Mouse (Mus musculus) bone marrow macrophage, adult 2 months (primary cell): ENCODE data around the gene Isca1. TPM values are rescaled to one million over a fixed set of nuclear protein-coding genes. Genes with fewer than 3 reads are reported as not detected.
"Not testable (repeated sequence)": the region's sequence is repeated elsewhere in the genome, so short reads cannot be mapped to it uniquely, and the experiment has no call there.

Experiments used
- H3K27ac ChIP-seq: 2 replicates; pipeline ENCODE4 v1.5.1; 2012; ENCODE audit warnings: low read depth, low read length; ENCODE audit not compliant: insufficient read depth
- H3K4me1 ChIP-seq: 2 replicates; pipeline ENCODE4 v1.6.1; 2012; ENCODE audit warnings: low read length; ENCODE audit not compliant: control insufficient read depth, insufficient read depth
- H3K4me3 ChIP-seq: 2 replicates; pipeline ENCODE4 v1.5.1; 2012; ENCODE audit warnings: mild to moderate bottlenecking, low read length, moderate library complexity; ENCODE audit not compliant: insufficient read depth
- CTCF ChIP-seq: IDR thresholded peaks from 2 replicates; pipeline ENCODE4 v1.5.1; 2012; ENCODE audit warnings: low read depth, mild to moderate bottlenecking, low read length, moderate library complexity
- POLR2A ChIP-seq: IDR thresholded peaks from 2 replicates; pipeline ENCODE4 v1.6.1; 2012; ENCODE audit warnings: mild to moderate bottlenecking, low read depth, low read length, borderline replicate concordance
- polyA plus RNA-seq: library from polyadenylated mRNA; stranded (reverse); fragments of >200 nt; gene quantifications from 2 replicates; pipeline ENCODE4 v1.2.4, GENCODE M21; 2012; ENCODE audit not compliant: missing spikeins, insufficient read depth, insufficient read length

Isca1 gene
- polyA plus RNA-seq, 1 experiment = 29.2 TPM

- H3K27ac ChIP-seq = no peak overlapping the region
Observed at GRCm38 (mm10) chr13:59750310-59750709, 19.3 kb downstream of the Isca1 start.

DNA sequence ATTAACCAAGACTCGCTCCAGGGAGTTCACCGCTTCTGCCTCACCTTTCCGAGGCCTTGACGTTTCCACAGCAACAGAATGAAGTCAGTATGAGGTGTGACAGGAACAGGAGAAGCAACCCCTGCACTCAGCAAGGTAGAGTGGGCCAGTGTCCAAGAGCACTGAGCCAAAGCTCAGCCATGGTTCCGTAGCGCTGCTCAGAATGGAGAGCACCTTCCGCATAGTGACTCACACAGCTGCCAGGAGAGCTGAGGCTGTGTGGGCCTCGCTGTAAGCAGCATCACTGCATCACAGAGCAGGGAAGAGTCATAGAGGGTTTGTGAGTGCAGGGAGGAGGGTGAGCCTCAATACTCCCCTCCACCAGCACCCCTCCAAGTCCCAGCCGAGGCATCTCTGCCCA, 22.9 kb downstream of the Isca1 start, which contains the start of gene 1700014D04Rik:
Gene 1700014D04Rik (minus strand): TSS at position 42 of the 400 bp plus-strand sequence.
- Histone ChIP-seq H3K27ac (no peak within 1 kb of the TSS), H3K4me3 (no peak within 1 kb of the TSS), H3K4me1 (no peaks in the 10 kb centered on the region)
- no peak for TF ChIP-seq CTCF
- TF ChIP-seq POLR2A = no peak

More at GRCm38 (mm10) chr13:59750310-59750709, 19.3 kb downstream of the Isca1 start:
- no peaks in the 10 kb centered on the region for H3K4me1 ChIP-seq
- H3K4me3 ChIP-seq = no peak overlapping the region
- TF ChIP-seq CTCF (no peak), POLR2A (no peak)

DNA sequence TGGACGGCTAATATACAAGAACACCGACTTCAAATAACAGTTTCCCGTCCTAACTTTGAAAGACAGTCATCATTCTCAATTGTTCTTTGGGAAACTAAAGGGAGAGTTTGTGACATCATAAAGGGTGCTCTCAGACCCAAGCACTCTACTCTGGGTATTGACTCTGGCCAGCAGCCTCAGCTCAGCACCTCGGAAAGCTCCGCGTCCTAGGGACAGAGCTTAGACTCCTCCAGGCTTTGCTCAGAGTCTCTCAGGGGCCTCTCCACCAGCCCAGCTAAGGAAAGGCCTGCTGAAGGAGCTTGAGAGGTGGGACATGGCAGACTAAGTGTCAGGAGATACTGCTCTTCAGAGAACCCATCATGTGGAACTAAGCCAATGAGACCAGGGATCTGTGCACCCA, 23.4 kb downstream of the Isca1 start:
- Histone ChIP-seq H3K4me1 (peaks cover 2% of the 10 kb centered on the region), H3K4me3 (no peak overlapping the region), H3K27ac (no peak overlapping the region)
- TF ChIP-seq POLR2A = no peak
- TF ChIP-seq CTCF = no peak

DNA sequence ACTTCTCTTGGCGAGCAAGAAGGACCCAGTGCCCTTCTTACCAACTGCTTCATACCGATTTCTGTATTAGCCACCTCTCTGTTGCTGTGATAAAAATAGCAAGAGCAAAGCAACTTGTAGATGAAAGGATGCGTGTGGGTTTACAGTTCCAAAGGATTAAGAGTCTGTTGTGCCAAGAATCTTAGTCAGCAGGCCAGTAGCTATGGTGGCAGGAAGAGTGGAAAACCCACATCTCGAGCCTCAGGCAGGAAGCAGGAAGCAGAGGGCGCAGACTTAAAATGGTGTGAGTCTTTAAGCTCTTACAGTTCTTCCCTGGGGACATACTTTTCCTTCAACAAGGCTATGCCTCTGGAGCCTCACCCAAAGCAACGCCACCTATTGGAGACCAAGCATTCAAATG, 24.1 kb downstream of the Isca1 start:
- Histone ChIP-seq H3K4me1 (peaks cover 2% of the 10 kb centered on the region), H3K27ac (no peak overlapping the region), H3K4me3 (no peak overlapping the region)
- TF ChIP-seq POLR2A (no peak), CTCF (no peak)

- TF ChIP-seq POLR2A = no peak
- no peak for TF ChIP-seq CTCF
- Histone ChIP-seq H3K27ac (no peak overlapping the region), H3K4me3 (no peak overlapping the region), H3K4me1 (peaks cover 2% of the 10 kb centered on the region)
Observed at GRCm38 (mm10) chr13:59741697-59742096, 27.9 kb downstream of the Isca1 start.

- Histone ChIP-seq H3K27ac (no peak overlapping the region), H3K4me1 (peaks cover 2% of the 10 kb centered on the region), H3K4me3 (no peak overlapping the region)
- TF ChIP-seq CTCF = no peak
- no peak for TF ChIP-seq POLR2A
Observed at GRCm38 (mm10) chr13:59741096-59741495, 28.5 kb downstream of the Isca1 start.

DNA sequence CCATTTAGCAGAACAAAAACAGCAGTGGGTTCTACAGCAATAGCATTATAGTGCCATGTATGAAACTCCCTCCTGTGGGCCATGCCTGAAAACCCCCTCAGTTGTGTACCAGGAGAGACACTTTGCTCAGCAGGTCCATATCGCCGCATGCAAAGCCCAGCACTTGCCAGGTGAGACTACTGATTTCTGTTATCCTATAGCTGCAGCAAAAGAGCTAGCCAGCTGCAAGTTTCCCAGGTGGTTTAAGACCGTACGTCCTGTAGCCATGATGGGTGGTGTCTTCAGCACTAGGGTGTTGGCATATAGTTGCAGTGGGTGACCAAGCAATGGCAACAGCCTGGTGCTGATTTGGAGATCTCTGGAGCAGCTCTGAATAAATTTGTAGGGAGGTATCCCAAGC, 30.2 kb downstream of the Isca1 start:
- H3K4me3 ChIP-seq = no peak overlapping the region
- H3K4me1 ChIP-seq = peaks cover 6% of the 10 kb centered on the region
- H3K27ac ChIP-seq = no peak overlapping the region
- TF ChIP-seq POLR2A = no peak
- TF ChIP-seq CTCF = no peak

DNA sequence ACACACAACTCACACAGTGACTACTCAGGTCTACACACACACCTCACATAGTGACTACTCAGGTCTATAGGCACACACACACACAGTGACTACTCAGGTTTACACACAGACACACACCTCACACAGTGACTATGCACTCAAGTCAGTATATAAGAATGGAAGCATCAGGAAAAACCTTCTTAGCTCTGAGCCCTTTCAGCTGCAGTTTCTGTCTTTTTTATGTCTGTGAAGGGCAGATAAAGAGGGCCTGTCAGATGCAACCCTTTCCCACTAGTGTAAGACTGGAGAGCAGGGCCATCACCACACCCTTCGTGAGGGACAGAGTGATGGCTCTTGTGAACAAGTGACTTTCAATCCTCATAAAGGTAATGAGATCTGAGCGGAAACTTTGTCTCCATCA, 31.2 kb downstream of the Isca1 start:
- no peak overlapping the region for H3K27ac ChIP-seq
- peaks cover 7% of the 10 kb centered on the region for H3K4me1 ChIP-seq
- no peak for TF ChIP-seq CTCF
- H3K4me3 ChIP-seq = no peak overlapping the region

DNA sequence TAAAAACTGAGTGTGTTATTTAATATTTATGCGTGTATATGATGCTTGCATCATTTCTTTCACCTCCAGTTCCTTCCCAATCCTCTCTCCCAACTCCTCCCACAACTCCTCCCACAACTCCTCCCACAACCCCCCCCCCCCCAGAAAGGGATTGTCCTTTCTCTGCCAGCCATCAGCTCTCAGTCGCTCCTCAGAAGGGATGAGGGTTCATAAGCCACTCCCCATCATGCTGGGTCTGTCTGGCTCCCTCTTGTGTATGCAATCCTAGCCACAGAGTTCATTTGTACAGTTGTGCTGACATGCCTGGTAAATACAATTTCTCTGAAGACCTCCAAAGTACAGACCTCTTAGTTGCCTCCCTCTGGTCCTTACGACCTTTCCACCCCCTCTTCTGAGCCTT, 34.4 kb downstream of the Isca1 start:
- Histone ChIP-seq H3K27ac (no peak overlapping the region), H3K4me1 (peaks cover 5% of the 10 kb centered on the region; the same call in 1 of the 2 replicates), H3K4me3 (no peak overlapping the region)
- no peak for TF ChIP-seq CTCF
- TF ChIP-seq POLR2A = no peak

DNA sequence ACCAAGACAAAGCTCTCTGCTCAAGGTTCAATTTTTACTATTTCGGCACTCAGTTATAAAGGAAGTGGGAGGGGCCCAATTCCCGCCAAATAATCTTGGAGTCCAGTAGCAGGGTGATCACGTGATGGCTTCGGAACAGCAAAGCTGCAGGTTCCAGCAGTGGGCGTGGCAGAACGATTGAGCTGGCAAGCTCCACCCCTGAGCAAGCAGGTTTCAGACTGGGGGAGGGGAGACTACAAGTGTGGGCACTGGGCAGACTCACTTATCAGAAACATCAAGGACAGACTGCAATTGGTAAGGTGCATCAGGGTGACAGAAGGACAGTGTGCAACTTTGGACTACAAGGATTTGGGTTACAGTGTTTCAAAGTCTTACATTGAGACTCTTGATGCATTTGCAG, 35.3 kb downstream of the Isca1 start:
- not testable (repeated sequence) for H3K4me3 ChIP-seq, H3K4me1 ChIP-seq, H3K27ac ChIP-seq

- TF ChIP-seq CTCF = no peak
- TF ChIP-seq POLR2A = no peak
- Histone ChIP-seq H3K4me3 (no peak overlapping the region), H3K4me1 (peaks cover 5% of the 10 kb centered on the region; the same call in 1 of the 2 replicates), H3K27ac (no peak overlapping the region)
Observed at GRCm38 (mm10) chr13:59733936-59734335, 35.7 kb downstream of the Isca1 start.
